Mouse (Mus musculus): ENCODE data around the gene Clpp. TPM values are rescaled to one million over a fixed set of nuclear protein-coding genes. Genes with fewer than 3 reads are reported as not detected.

The Clpp gene
- polyA plus RNA-seq, 1 experiment from 2014 or later, result 147 TPM

- peaks cover 28% of the 10 kb centered on the region for H3K36me3 ChIP-seq
- H3K4me1 ChIP-seq (replicated peaks), result peaks cover 6% of the 10 kb centered on the region
- no peak overlapping the region for H3K27ac ChIP-seq
- no peak for ATAC-seq (ENCODE audit: insufficient number of reproducible peaks, insufficient read depth, low FRiP score, low TSS enrichment, low read depth)
- H3K9me3 ChIP-seq, result no peaks in the 10 kb centered on the region
- H3K4me2 ChIP-seq, result peak overlapping the region; percentile 68
- no peak overlapping the region for H3K9ac ChIP-seq (replicated peaks)
- WGBS, result 74% methylated on average over 7 of the region's 7 CpGs
- H3K27me3 ChIP-seq, result no peaks in the 10 kb centered on the region
- peak overlapping the region; percentile 80 for H3K4me3 ChIP-seq (replicated peaks)
Measured at GRCm38 (mm10) chr17:56988921-56989430, 1.1 kb upstream of the Clpp start.

GRCm38 (mm10) chr17:56989467-56990114 is 514 bp upstream of the Clpp start:
- Histone ChIP-seq H3K4me1 (replicated peaks) (peaks cover 6% of the 10 kb centered on the region), H3K27me3 (no peaks in the 10 kb centered on the region), H3K9ac (replicated peaks) (peak overlapping the region; percentile 52), H3K36me3 (peaks cover 34% of the 10 kb centered on the region), H3K9me3 (no peaks in the 10 kb centered on the region), H3K4me2 (peak overlapping the region; percentile 68), H3K27ac (peak overlapping the region; percentile 72; the same call in 1 of the 2 replicates), H3K4me3 (replicated peaks) (peak overlapping the region; percentile 80)
- peak; percentile 91 for ATAC-seq (ENCODE audit: insufficient number of reproducible peaks, insufficient read depth, low FRiP score, low TSS enrichment, low read depth)
- 3% methylated on average over 25 of the region's 25 CpGs for WGBS

GRCm38 (mm10) chr17:56990966-56991365 is 861 bp downstream of the Clpp start:
- 74% methylated on average over 2 of the region's 2 CpGs for WGBS
- Histone ChIP-seq H3K4me2 (peak overlapping the region; percentile 68), H3K4me1 (replicated peaks) (peaks cover 6% of the 10 kb centered on the region), H3K9me3 (no peaks in the 10 kb centered on the region), H3K4me3 (replicated peaks) (peak overlapping the region; percentile 80), H3K27me3 (no peaks in the 10 kb centered on the region), H3K27ac (no peak overlapping the region), H3K36me3 (peaks cover 48% of the 10 kb centered on the region), H3K9ac (replicated peaks) (peak overlapping the region; percentile 82)
- ATAC-seq (ENCODE audit: insufficient number of reproducible peaks, insufficient read depth, low FRiP score, low TSS enrichment, low read depth), result no peak

- ATAC-seq (ENCODE audit: insufficient number of reproducible peaks, insufficient read depth, low FRiP score, low TSS enrichment, low read depth), result no peak
- Histone ChIP-seq H3K9ac (replicated peaks) (no peak overlapping the region), H3K4me3 (replicated peaks) (no peak overlapping the region), H3K27me3 (no peaks in the 10 kb centered on the region), H3K9me3 (no peaks in the 10 kb centered on the region), H3K4me2 (no peak overlapping the region), H3K4me1 (replicated peaks) (peaks cover 15% of the 10 kb centered on the region), H3K36me3 (peaks cover 69% of the 10 kb centered on the region), H3K27ac (no peak overlapping the region)
- WGBS, result 89% methylated on average over 8 of the region's 8 CpGs
Measured at GRCm38 (mm10) chr17:56995046-56995445, 4.9 kb downstream of the Clpp start.

GRCm38 (mm10) chr17:56996506-56996905 is 6.4 kb downstream of the Clpp start:
- H3K36me3 ChIP-seq, result peaks cover 72% of the 10 kb centered on the region
- WGBS, result 80% methylated on average over 2 of the region's 2 CpGs

GRCm38 (mm10) chr17:56997029-56997667 is 7.0 kb downstream of the Clpp start, which contains the start of gene Alkbh7:
Alkbh7 (plus strand) TSS chr17:56997339.
- WGBS, result under 1% methylated on average over 38 of the region's 38 CpGs
- peak; percentile 99 for ATAC-seq (ENCODE audit: insufficient number of reproducible peaks, insufficient read depth, low FRiP score, low TSS enrichment, low read depth)
- Histone ChIP-seq H3K9ac (replicated peaks) (peak within 1 kb of the TSS; percentile 55), H3K27me3 (no peaks in the 10 kb centered on the region), H3K27ac (0 out of 2 replicates have a peak within 1 kb of the TSS, but pooled peaks have one; percentile 51), H3K36me3 (peaks cover 66% of the 10 kb centered on the region), H3K4me2 (peak within 1 kb of the TSS; percentile 69), H3K9me3 (no peaks in the 10 kb centered on the region), H3K4me3 (replicated peaks) (peak within 1 kb of the TSS; percentile 79), H3K4me1 (replicated peaks) (peaks cover 9% of the 10 kb centered on the region)

More at GRCm38 (mm10) chr17:56996506-56996905, 6.4 kb downstream of the Clpp start:
- peaks cover 9% of the 10 kb centered on the region for H3K4me1 ChIP-seq (replicated peaks)
- no peak for ATAC-seq (ENCODE audit: insufficient number of reproducible peaks, insufficient read depth, low FRiP score, low TSS enrichment, low read depth)
- H3K4me2 ChIP-seq, result peak overlapping the region; percentile 69
- peak overlapping the region; percentile 79; the same call in 1 of the 2 replicates for H3K4me3 ChIP-seq (replicated peaks)
- no peak overlapping the region for H3K9ac ChIP-seq (replicated peaks)
- no peaks in the 10 kb centered on the region for H3K27me3 ChIP-seq
- H3K9me3 ChIP-seq, result no peaks in the 10 kb centered on the region
- H3K27ac ChIP-seq, result no peak overlapping the region

- no peak for ATAC-seq (ENCODE audit: insufficient number of reproducible peaks, insufficient read depth, low FRiP score, low TSS enrichment, low read depth)
- Histone ChIP-seq H3K4me1 (replicated peaks) (peaks cover 9% of the 10 kb centered on the region), H3K9me3 (no peaks in the 10 kb centered on the region), H3K36me3 (peaks cover 64% of the 10 kb centered on the region), H3K4me3 (replicated peaks) (no peak overlapping the region), H3K27ac (no peak overlapping the region), H3K4me2 (no peak overlapping the region), H3K27me3 (no peaks in the 10 kb centered on the region), H3K9ac (replicated peaks) (no peak overlapping the region)
- WGBS, result 96% methylated on average over 9 of the region's 9 CpGs
Measured at GRCm38 (mm10) chr17:56999414-56999813, 9.3 kb downstream of the Clpp start.

GRCm38 (mm10) chr17:56999968-57000609 is 10.0 kb downstream of the Clpp start, which contains the start of gene Pspn:
Pspn (minus strand) TSS chr17:57000018.
- Histone ChIP-seq H3K4me3 (replicated peaks) (no peak within 1 kb of the TSS), H3K4me1 (replicated peaks) (peaks cover 9% of the 10 kb centered on the region), H3K36me3 (peaks cover 64% of the 10 kb centered on the region), H3K27me3 (no peaks in the 10 kb centered on the region), H3K27ac (no peak within 1 kb of the TSS), H3K9me3 (no peaks in the 10 kb centered on the region), H3K9ac (replicated peaks) (no peak within 1 kb of the TSS), H3K4me2 (no peak within 1 kb of the TSS)
- ATAC-seq (ENCODE audit: insufficient number of reproducible peaks, insufficient read depth, low FRiP score, low TSS enrichment, low read depth), result no peak
- 90% methylated on average over 9 of the region's 9 CpGs for WGBS

GRCm38 (mm10) chr17:57001228-57001627 is 11.1 kb downstream of the Clpp start:
- Histone ChIP-seq H3K4me1 (replicated peaks) (peaks cover 9% of the 10 kb centered on the region), H3K9me3 (no peaks in the 10 kb centered on the region), H3K27ac (no peak overlapping the region), H3K4me2 (no peak overlapping the region), H3K9ac (replicated peaks) (no peak overlapping the region), H3K4me3 (replicated peaks) (no peak overlapping the region), H3K36me3 (peaks cover 64% of the 10 kb centered on the region), H3K27me3 (no peaks in the 10 kb centered on the region)
- 71% methylated on average over 8 of the region's 8 CpGs for WGBS
- no peak for ATAC-seq (ENCODE audit: insufficient number of reproducible peaks, insufficient read depth, low FRiP score, low TSS enrichment, low read depth)

GRCm38 (mm10) chr17:57003994-57004393 is 13.9 kb downstream of the Clpp start:
- H3K4me1 ChIP-seq (replicated peaks), result no peaks in the 10 kb centered on the region
- no peaks in the 10 kb centered on the region for H3K9me3 ChIP-seq
- no peak overlapping the region for H3K27ac ChIP-seq
- H3K27me3 ChIP-seq, result no peaks in the 10 kb centered on the region
- no peak overlapping the region for H3K9ac ChIP-seq (replicated peaks)
- no peak for ATAC-seq (ENCODE audit: insufficient number of reproducible peaks, insufficient read depth, low FRiP score, low TSS enrichment, low read depth)
- WGBS, result 90% methylated on average over 7 of the region's 7 CpGs
- H3K36me3 ChIP-seq, result peaks cover 81% of the 10 kb centered on the region
- no peak overlapping the region for H3K4me2 ChIP-seq
- no peak overlapping the region for H3K4me3 ChIP-seq (replicated peaks)

All from limb, embryonic 12.5 days (tissue).